Mouse (Mus musculus): ENCODE data around the gene Csnk1g2. TPM values are rescaled to one million over a fixed set of nuclear protein-coding genes. Genes with fewer than 3 reads are reported as not detected.

Csnk1g2 gene
- total RNA-seq, 2 experiments from 2014 or later = 221 to 228 TPM

DNA sequence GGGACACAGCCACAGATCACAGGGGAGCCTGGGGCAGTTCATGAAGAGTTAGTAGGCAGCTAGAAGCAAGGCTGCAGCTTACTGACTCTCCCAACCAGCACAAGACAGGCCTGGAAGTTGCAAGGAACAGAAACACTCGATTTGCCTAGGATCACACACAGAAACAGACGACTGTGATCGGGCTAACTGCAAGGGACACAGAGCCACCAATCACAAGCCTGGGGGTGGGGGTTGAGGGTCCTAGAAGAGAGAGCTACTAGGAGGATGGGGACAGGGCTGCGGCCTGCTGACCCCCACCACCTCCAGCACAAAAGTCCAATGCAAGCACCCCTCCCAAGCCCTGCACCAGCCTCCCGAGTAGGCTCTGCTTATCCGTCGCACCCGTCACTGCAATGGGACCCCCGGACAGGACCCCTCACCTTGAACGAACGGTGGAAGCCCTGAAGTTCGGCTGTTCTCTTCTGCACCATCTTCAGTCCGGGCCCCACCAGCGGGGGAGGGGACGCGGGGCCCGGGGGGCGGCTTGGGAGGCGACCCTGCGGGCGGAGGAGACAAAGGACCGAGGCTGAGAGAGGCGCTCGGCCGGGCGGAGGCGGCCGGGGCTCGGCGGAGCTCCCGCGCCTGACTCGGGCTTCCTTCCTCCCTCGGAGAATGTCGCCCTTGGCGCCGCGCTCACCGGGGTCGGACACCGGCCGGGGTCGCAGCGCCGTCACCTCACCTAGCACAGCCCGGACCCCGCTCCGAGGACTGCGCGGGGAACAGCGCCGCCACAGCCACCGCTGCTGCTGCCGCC, 53.0 kb downstream of the Csnk1g2 start:
- DNase-seq (ENCODE audit: low spot score in 2 of 2) = no peak
- H3K4me3 ChIP-seq = peak overlapping the region; percentile 96
- H3K27ac ChIP-seq = peak overlapping the region; percentile 91
- no peak for TF ChIP-seq CTCF (conservative IDR thresholded peaks at IDR 0.05)

- Histone ChIP-seq H3K4me3 (peak overlapping the region; percentile 96), H3K27ac (peak overlapping the region; percentile 99)
- TF ChIP-seq CTCF (conservative IDR thresholded peaks at IDR 0.05) = no peak
- DNase-seq (ENCODE audit: low spot score in 2 of 2) = peak; percentile 100
Observed at GRCm38 (mm10) chr10:80676198-80676928, 53.7 kb downstream of the Csnk1g2 start.

GRCm38 (mm10) chr10:80677128-80677875, 54.7 kb downstream of the Csnk1g2 start:
- H3K4me3 ChIP-seq = peak overlapping the region; percentile 74
- H3K27ac ChIP-seq = peak overlapping the region; percentile 99
- no peak for TF ChIP-seq CTCF (conservative IDR thresholded peaks at IDR 0.05)
- no peak for DNase-seq (ENCODE audit: low spot score in 2 of 2)

DNA sequence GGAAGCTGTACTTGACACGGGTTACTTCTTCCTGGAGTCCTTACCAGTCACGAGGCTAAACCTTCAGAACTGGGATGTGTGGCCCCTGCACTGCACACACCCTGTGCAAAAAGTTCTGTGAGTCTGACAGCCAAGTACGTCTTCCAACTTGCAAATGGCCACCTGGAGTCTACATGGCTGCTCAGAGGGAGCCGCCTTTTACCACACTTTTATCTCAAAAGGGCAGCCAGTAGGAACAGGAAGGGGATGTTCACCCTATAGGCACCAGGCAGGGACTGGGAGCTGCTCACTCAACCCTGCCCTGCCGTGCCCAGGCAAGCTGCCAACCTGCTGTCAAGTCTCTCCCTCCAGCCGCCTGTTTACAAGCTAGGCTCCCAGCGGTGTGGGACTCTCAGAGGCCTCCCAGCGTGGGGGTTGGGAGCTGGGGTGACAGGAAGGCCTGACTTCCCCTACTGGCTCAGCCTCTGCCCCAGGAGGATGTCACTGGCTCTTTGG, 55.4 kb downstream of the Csnk1g2 start, which contains the start of gene Mknk2:
TSS of gene Mknk2 (minus strand) at position 171 of the 495 bp plus-strand sequence.
- Histone ChIP-seq H3K27ac (peak within 1 kb of the TSS; percentile 99), H3K4me3 (peak within 1 kb of the TSS; percentile 74)
- TF ChIP-seq CTCF (conservative IDR thresholded peaks at IDR 0.05) = 0 out of 2 replicates have a peak, but pooled peaks have one; percentile 6
- peak; percentile 72 to 86 for DNase-seq (ENCODE audit: low spot score in 2 of 2)

DNA sequence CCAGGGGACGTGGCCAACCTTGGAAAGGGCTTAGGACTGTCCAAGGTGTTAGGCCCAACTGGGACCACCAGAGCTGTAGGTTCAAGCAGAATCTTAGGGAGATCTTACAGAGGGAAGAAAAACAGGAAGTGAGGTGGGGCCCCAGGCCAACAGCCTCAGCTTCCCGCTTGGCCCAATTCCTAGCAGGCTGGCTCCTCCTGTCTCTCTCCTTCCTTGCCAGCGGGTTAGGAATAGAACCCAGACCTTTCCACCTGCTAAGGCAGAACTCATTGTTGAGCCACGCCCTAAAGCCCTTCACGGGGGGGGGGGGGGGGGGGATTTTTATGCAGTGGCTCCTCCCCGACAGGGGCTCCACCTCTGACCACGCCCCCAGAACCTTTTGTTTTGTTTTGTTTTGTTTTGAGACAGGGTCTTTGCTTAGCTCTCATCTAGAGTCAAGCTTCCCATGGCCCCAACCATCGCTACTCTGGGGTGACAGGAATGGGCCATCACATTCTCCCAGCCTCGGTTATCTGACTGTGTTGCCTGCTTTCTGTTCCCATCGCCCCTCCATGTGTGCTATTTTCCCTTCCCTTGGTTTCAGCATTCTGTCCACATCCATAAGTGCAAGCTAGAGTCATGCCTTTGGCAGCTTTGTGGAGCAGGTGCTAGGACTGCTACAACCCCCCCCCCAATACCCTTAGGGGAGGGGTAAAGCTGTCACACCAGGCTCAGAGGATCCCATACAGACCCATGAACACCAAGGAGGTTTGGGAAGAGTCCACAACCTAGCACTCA, 56.2 kb downstream of the Csnk1g2 start:
- no peak for TF ChIP-seq CTCF (conservative IDR thresholded peaks at IDR 0.05)
- DNase-seq (ENCODE audit: low spot score in 2 of 2) = no peak
- H3K4me3 ChIP-seq = no peak overlapping the region
- H3K27ac ChIP-seq = peak overlapping the region; percentile 99

DNA sequence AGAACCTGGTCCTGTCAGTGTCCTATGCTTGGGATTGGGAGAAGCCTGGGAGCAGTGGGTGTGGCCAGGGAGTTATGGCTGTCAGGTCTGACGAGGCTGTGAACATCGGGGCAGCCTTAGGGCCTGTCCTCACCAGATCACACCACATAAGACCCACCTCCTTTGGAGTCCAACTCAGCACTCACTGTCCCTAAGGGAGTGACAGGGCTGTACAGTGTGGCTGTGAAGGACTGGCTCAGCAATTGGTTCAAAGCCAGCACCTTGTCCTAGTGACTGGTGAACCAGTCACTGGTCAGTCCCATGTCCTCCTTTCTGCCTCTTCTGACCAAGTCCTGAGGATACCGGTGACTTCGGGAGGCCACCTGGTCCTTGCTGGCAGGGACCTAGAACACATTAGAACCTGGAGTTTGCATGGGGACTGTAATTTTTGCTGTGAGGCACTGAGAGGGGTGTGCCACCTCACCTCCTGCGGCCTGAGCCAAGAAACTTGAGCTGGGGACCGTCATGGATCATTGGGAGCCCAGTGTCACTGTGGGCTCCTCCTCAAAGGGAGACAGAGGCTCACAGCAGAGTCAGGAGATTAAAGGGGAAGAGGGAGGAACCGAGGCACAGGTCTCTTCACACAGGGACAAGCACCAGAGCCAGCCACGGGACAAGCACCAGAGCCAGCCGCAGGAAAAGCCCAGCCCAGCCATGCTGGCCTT, 57.1 kb downstream of the Csnk1g2 start:
- H3K27ac ChIP-seq = peak overlapping the region; percentile 99
- no peak overlapping the region for H3K4me3 ChIP-seq
- no peak for DNase-seq (ENCODE audit: low spot score in 2 of 2)
- no peak for TF ChIP-seq CTCF (conservative IDR thresholded peaks at IDR 0.05)

DNA sequence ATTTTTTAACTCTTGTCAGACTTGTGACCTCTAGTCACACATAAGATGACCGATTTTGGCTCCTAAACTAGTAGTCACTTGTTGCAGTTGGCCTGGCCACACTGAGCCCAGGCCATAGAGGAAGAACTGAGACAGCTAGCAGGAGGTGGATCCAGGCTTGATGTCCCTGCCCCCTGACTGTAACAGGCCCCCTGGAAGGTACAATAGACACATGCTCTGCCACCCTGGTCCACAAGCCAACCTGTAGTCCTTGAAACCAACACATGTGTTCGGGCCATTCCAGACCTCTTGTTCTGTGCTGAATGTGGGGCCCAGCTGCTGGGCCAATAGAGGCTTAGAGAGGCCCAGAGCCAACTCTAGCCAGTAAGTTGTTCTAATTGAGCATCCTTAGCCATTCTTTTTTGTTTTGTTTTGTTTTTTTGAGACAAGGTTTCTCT, 57.6 kb downstream of the Csnk1g2 start:
- Histone ChIP-seq H3K4me3 (no peak overlapping the region), H3K27ac (no peak overlapping the region)
- no peak for TF ChIP-seq CTCF (conservative IDR thresholded peaks at IDR 0.05)
- no peak for DNase-seq (ENCODE audit: low spot score in 2 of 2)

- Histone ChIP-seq H3K4me3 (no peak overlapping the region), H3K27ac (no peak overlapping the region)
- no peak for TF ChIP-seq CTCF (conservative IDR thresholded peaks at IDR 0.05)
- no peak for DNase-seq (ENCODE audit: low spot score in 2 of 2)
Observed at GRCm38 (mm10) chr10:80682003-80682402, 59.4 kb downstream of the Csnk1g2 start.

- no peak for DNase-seq (ENCODE audit: low spot score in 2 of 2)
- no peak for TF ChIP-seq CTCF (conservative IDR thresholded peaks at IDR 0.05)
- no peak overlapping the region for H3K4me3 ChIP-seq
- H3K27ac ChIP-seq = no peak overlapping the region
Observed at GRCm38 (mm10) chr10:80683647-80684046, 61.0 kb downstream of the Csnk1g2 start.

DNA sequence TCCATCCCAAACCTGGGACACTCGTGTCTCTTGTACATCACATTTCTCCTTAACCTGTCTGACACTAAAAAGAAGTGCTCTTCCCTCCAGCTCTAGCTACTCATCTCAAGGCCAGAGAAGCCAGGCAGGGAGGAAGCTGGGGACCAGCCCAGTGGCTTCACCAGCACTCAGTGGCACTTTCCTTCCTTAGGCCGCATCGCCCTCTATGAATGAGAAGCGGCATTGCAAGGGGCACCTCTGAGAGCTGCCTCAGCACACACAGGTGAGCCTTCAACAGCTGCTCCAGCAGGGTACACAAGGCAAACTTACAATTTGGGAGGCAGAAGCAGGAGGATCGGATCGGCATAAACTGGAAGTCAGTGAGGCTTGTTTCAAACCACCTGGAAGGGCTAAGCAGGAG, 61.6 kb downstream of the Csnk1g2 start:
- DNase-seq (ENCODE audit: low spot score in 2 of 2) = peak in 1 of 2 experiments; percentile 51
- Histone ChIP-seq H3K4me3 (no peak overlapping the region), H3K27ac (no peak overlapping the region)
- TF ChIP-seq CTCF (conservative IDR thresholded peaks at IDR 0.05) = peak; percentile 90

GRCm38 (mm10) chr10:80684984-80685383, 62.3 kb downstream of the Csnk1g2 start:
- Histone ChIP-seq H3K27ac (no peak overlapping the region), H3K4me3 (no peak overlapping the region)
- no peak for DNase-seq (ENCODE audit: low spot score in 2 of 2)
- no peak for TF ChIP-seq CTCF (conservative IDR thresholded peaks at IDR 0.05)

Data from layer of hippocampus, adult 2 months (tissue).